Mouse (Mus musculus): Measurements from ENCODE around the gene Tjp1. TPM values are rescaled to one million over a fixed set of nuclear protein-coding genes. Genes with fewer than 3 reads are reported as not detected.

The Tjp1 gene
- polyA plus RNA-seq, 1 experiment from 2014 or later, result 42.0 TPM

GRCm38 (mm10) chr7:65490526-65490925 lies 37.1 kb downstream of the Tjp1 start:
- no peak for TF ChIP-seq EP300 (IDR thresholded peaks at IDR 0.05)
- TF ChIP-seq CTCF (IDR thresholded peaks at IDR 0.05), result no peak
- H3K4me2 ChIP-seq (replicated peaks; ENCODE audit: low read depth, low read length), result no peak overlapping the region
- H3K36me3 ChIP-seq (ENCODE audit: insufficient read depth, low read length), result no peaks in the 10 kb centered on the region
- WGBS, result 83% methylated on average over 7 of the region's 7 CpGs
- no peaks in the 10 kb centered on the region; the same call in 1 of the 2 replicates for H3K4me1 ChIP-seq (ENCODE audit: insufficient read depth, low read depth, low read length)
- H3K27ac ChIP-seq (ENCODE audit: low read length), result no peak overlapping the region
- no peaks in the 10 kb centered on the region for H3K27me3 ChIP-seq (replicated peaks; ENCODE audit: insufficient read depth, low read length)
- H3K9ac ChIP-seq (replicated peaks; ENCODE audit: low read depth), result no peak overlapping the region
- H3K9me3 ChIP-seq (ENCODE audit: low read length), result no peaks in the 10 kb centered on the region
- no peak for DNase-seq (ENCODE audit: low spot score)
- no peak overlapping the region for H3K4me3 ChIP-seq (ENCODE audit: low read depth, low read length)
- ATAC-seq, result no peak

- WGBS, result 67% methylated on average over 9 of the region's 9 CpGs
- Histone ChIP-seq H3K9ac (replicated peaks; ENCODE audit: low read depth) (no peak overlapping the region), H3K4me1 (ENCODE audit: insufficient read depth, low read depth, low read length) (no peaks in the 10 kb centered on the region; the same call in 1 of the 2 replicates), H3K4me2 (replicated peaks; ENCODE audit: low read depth, low read length) (no peak overlapping the region), H3K36me3 (ENCODE audit: insufficient read depth, low read length) (no peaks in the 10 kb centered on the region), H3K27ac (ENCODE audit: low read length) (no peak overlapping the region), H3K9me3 (ENCODE audit: low read length) (no peaks in the 10 kb centered on the region), H3K4me3 (ENCODE audit: low read depth, low read length) (no peak overlapping the region), H3K27me3 (replicated peaks; ENCODE audit: insufficient read depth, low read length) (no peaks in the 10 kb centered on the region)
- TF ChIP-seq CTCF (IDR thresholded peaks at IDR 0.05) (no peak), EP300 (IDR thresholded peaks at IDR 0.05) (no peak)
- ATAC-seq (no peak), DNase-seq (ENCODE audit: low spot score) (no peak)
These were observed 37.8 kb downstream of the Tjp1 start for GRCm38 (mm10) chr7:65489742-65490141.

GRCm38 (mm10) chr7:65489195-65489594 lies 38.4 kb downstream of the Tjp1 start:
- TF ChIP-seq EP300 (IDR thresholded peaks at IDR 0.05), result no peak
- no peak for TF ChIP-seq CTCF (IDR thresholded peaks at IDR 0.05)
- Histone ChIP-seq H3K4me1 (ENCODE audit: insufficient read depth, low read depth, low read length) (no peaks in the 10 kb centered on the region; the same call in 1 of the 2 replicates), H3K4me3 (ENCODE audit: low read depth, low read length) (no peak overlapping the region), H3K27ac (ENCODE audit: low read length) (no peak overlapping the region), H3K9me3 (ENCODE audit: low read length) (no peaks in the 10 kb centered on the region), H3K36me3 (ENCODE audit: insufficient read depth, low read length) (no peaks in the 10 kb centered on the region), H3K4me2 (replicated peaks; ENCODE audit: low read depth, low read length) (no peak overlapping the region), H3K9ac (replicated peaks; ENCODE audit: low read depth) (no peak overlapping the region), H3K27me3 (replicated peaks; ENCODE audit: insufficient read depth, low read length) (no peaks in the 10 kb centered on the region)
- no peak for DNase-seq (ENCODE audit: low spot score)
- WGBS, result 91% methylated on average over 6 of the region's 6 CpGs
- no peak for ATAC-seq

GRCm38 (mm10) chr7:65486259-65486681 lies 41.3 kb downstream of the Tjp1 start:
- Histone ChIP-seq H3K9ac (replicated peaks; ENCODE audit: low read depth) (no peak overlapping the region), H3K4me1 (ENCODE audit: insufficient read depth, low read depth, low read length) (no peaks in the 10 kb centered on the region), H3K4me2 (replicated peaks; ENCODE audit: low read depth, low read length) (peak overlapping the region; percentile 49), H3K27ac (ENCODE audit: low read length) (no peak overlapping the region), H3K36me3 (ENCODE audit: insufficient read depth, low read length) (no peaks in the 10 kb centered on the region), H3K9me3 (ENCODE audit: low read length) (no peaks in the 10 kb centered on the region), H3K4me3 (ENCODE audit: low read depth, low read length) (no peak overlapping the region), H3K27me3 (replicated peaks; ENCODE audit: insufficient read depth, low read length) (no peaks in the 10 kb centered on the region)
- peak; percentile 48 for ATAC-seq
- peak; percentile 63 for DNase-seq (ENCODE audit: low spot score)
- 1% methylated on average over 13 of the region's 13 CpGs for WGBS
- TF ChIP-seq CTCF (IDR thresholded peaks at IDR 0.05) (no peak), EP300 (IDR thresholded peaks at IDR 0.05) (no peak)

- no peaks in the 10 kb centered on the region for H3K4me1 ChIP-seq (ENCODE audit: insufficient read depth, low read depth, low read length)
- H3K9ac ChIP-seq (replicated peaks; ENCODE audit: low read depth), result no peak overlapping the region
- no peaks in the 10 kb centered on the region for H3K36me3 ChIP-seq (ENCODE audit: insufficient read depth, low read length)
- no peaks in the 10 kb centered on the region for H3K27me3 ChIP-seq (replicated peaks; ENCODE audit: insufficient read depth, low read length)
- no peak overlapping the region for H3K4me2 ChIP-seq (replicated peaks; ENCODE audit: low read depth, low read length)
- no peak overlapping the region for H3K4me3 ChIP-seq (ENCODE audit: low read depth, low read length)
- TF ChIP-seq EP300 (IDR thresholded peaks at IDR 0.05), result no peak
- TF ChIP-seq CTCF (IDR thresholded peaks at IDR 0.05), result no peak
- DNase-seq (ENCODE audit: low spot score) (no peak), ATAC-seq (no peak)
- no peaks in the 10 kb centered on the region for H3K9me3 ChIP-seq (ENCODE audit: low read length)
- 44% methylated on average over 5 of the region's 5 CpGs for WGBS
- H3K27ac ChIP-seq (ENCODE audit: low read length), result no peak overlapping the region
These were observed 43.3 kb downstream of the Tjp1 start for GRCm38 (mm10) chr7:65484170-65484778.

- WGBS, result 41% methylated on average over 2 of the region's 2 CpGs
- Histone ChIP-seq H3K9ac (replicated peaks; ENCODE audit: low read depth) (no peak overlapping the region), H3K4me1 (ENCODE audit: insufficient read depth, low read depth, low read length) (no peaks in the 10 kb centered on the region), H3K27ac (ENCODE audit: low read length) (no peak overlapping the region), H3K4me2 (replicated peaks; ENCODE audit: low read depth, low read length) (no peak overlapping the region), H3K9me3 (ENCODE audit: low read length) (no peaks in the 10 kb centered on the region), H3K36me3 (ENCODE audit: insufficient read depth, low read length) (no peaks in the 10 kb centered on the region), H3K4me3 (ENCODE audit: low read depth, low read length) (no peak overlapping the region), H3K27me3 (replicated peaks; ENCODE audit: insufficient read depth, low read length) (no peaks in the 10 kb centered on the region)
- peak; percentile 84 for ATAC-seq
- peak; percentile 37 for DNase-seq (ENCODE audit: low spot score)
- TF ChIP-seq EP300 (IDR thresholded peaks at IDR 0.05), result peak; percentile 87
- TF ChIP-seq CTCF (IDR thresholded peaks at IDR 0.05), result no peak
These were observed 45.4 kb downstream of the Tjp1 start for GRCm38 (mm10) chr7:65482216-65482615.
